Mouse (Mus musculus) hindbrain, embryonic 14.5 days (tissue): ENCODE data around the gene Vmn1r191. TPM values are rescaled to one million over a fixed set of nuclear protein-coding genes. Genes with fewer than 3 reads are reported as not detected.
"Not testable (repeated sequence)": the region's sequence is repeated elsewhere in the genome, so short reads cannot be mapped to it uniquely, and the experiment has no call there.

Experiments used
- ATAC-seq: fragments of 200-750 bp; cut with Nextera tagmentation; 2 replicates; pipeline ENCODE4 v1.8.0; 2017; ENCODE audit warnings: moderate number of reproducible peaks, mild to moderate bottlenecking, moderate TSS enrichment, moderate library complexity; ENCODE audit not compliant: low FRiP score
- DNase-seq: peaks from one replicate; pipeline ENCODE4 v3.0.0-alpha.2; 2015; ENCODE audit warnings: low spot score
- H3K27ac ChIP-seq: fragments of 300-500 bp; sonication (generic); 2 replicates; pipeline ENCODE4 v1.5.1; 2014; ENCODE audit warnings: mild to moderate bottlenecking, moderate library complexity
- H3K27me3 ChIP-seq: fragments of 300-500 bp; sonication (generic); 2 replicates; pipeline ENCODE4 v1.6.1; 2014; ENCODE audit warnings: mild to moderate bottlenecking, low read length, mixed read lengths; ENCODE audit not compliant: control insufficient read depth, insufficient read depth
- H3K36me3 ChIP-seq: fragments of 300-500 bp; sonication (generic); replicated peaks from 2 replicates; pipeline ENCODE4 v1.6.1; 2014; ENCODE audit not compliant: control insufficient read depth, insufficient read depth
- H3K4me1 ChIP-seq: fragments of 300-500 bp; sonication (generic); replicated peaks from 2 replicates; pipeline ENCODE4 v1.6.1; 2014; ENCODE audit warnings: antibody characterized with exemption, low read length, mixed read lengths; ENCODE audit not compliant: control insufficient read depth, insufficient read depth
- H3K4me2 ChIP-seq: fragments of 300-500 bp; sonication (generic); replicated peaks from 2 replicates; pipeline ENCODE4 v1.6.1; 2014; ENCODE audit warnings: mild to moderate bottlenecking, moderate library complexity
- H3K4me3 ChIP-seq: fragments of 300-500 bp; sonication (generic); replicated peaks from 2 replicates; pipeline ENCODE4 v1.5.1; 2014; ENCODE audit warnings: mild to moderate bottlenecking, low read length
- H3K9ac ChIP-seq: fragments of 300-500 bp; sonication (generic); 2 replicates; pipeline ENCODE4 v1.6.1; 2014
- H3K9me3 ChIP-seq: fragments of 300-500 bp; sonication (generic); 2 replicates; pipeline ENCODE4 v1.6.1; 2016; ENCODE audit warnings: low read length; ENCODE audit not compliant: control insufficient read depth
- whole genome bisulfite sequencing: fragments of 180-500 bp; shearing (Covaris S2); extraction: QIAGEN DNeasy Blood & Tissue Kit; methylation state at CpG from one replicate; pipeline ENCODE4 v1.1.7; 2014; 5-methylcytosine and 5-hydroxymethylcytosine counted together
- polyA plus RNA-seq: library from polyadenylated mRNA; unstranded; fragments of >200 nt; fragmentation: Nextera tagmentation; extraction: Ambion mirVana; gene quantifications from 2 replicates; pipeline ENCODE4 v1.2.1, GENCODE M21; 2014

The Vmn1r191 gene
- polyA plus RNA-seq = not detected in 2 replicates

- H3K9ac ChIP-seq = no peak within 1 kb of the TSS
- no peaks in the 10 kb centered on the region for H3K27me3 ChIP-seq
- no peaks in the 10 kb centered on the region for H3K4me1 ChIP-seq
- DNase-seq (no peak), ATAC-seq (no peak)
- no peaks in the 10 kb centered on the region for H3K36me3 ChIP-seq
- H3K4me2 ChIP-seq = no peak within 1 kb of the TSS
- no peak within 1 kb of the TSS for H3K4me3 ChIP-seq
- H3K9me3 ChIP-seq = no peaks in the 10 kb centered on the region
- WGBS = no CpG with 5 or more reads among the region's 1 CpGs
- H3K27ac ChIP-seq = no peak within 1 kb of the TSS
Observed at GRCm38 (mm10) chr13:22183869-22184268, at the start of gene Vmn1r191. Gene Vmn1r191, minus strand, starts transcription at chr13:22183969.

GRCm38 (mm10) chr13:22223060-22223459 lies 39.3 kb upstream of the Vmn1r191 start, which contains the start of gene Vmn1r193:
Gene Vmn1r193, minus strand, starts transcription at chr13:22223160.
- DNase-seq, H3K9ac ChIP-seq, H3K36me3 ChIP-seq, H3K4me3 ChIP-seq, H3K27ac ChIP-seq, H3K27me3 ChIP-seq, H3K9me3 ChIP-seq, H3K4me2 ChIP-seq, ATAC-seq, H3K4me1 ChIP-seq: not testable (repeated sequence)
- WGBS = 74% methylated on average over 1 of the region's 1 CpGs

DNA sequence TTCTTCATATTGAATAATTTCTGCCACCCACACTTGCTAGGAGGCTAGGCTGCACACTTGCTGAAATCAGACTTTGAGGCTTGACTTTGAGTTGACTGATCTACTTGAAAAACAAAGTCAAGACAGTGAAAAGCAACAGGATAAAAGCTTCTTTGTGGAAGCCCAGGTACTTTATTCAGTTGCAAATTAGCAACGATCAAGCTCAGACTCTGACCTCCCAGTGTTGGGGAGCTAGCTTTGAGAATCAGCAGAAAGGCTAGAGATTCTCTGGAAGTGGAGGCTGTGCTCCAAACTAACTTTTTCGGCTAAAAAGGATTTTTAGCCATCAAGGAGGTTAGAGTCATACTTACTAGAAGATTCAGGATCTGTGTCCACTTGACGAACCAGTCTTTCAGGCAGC lies 9.0 kb upstream of the Vmn1r191 start:
- WGBS = 60% methylated on average over 3 of the region's 3 CpGs
- not testable (repeated sequence) for ATAC-seq

DNA sequence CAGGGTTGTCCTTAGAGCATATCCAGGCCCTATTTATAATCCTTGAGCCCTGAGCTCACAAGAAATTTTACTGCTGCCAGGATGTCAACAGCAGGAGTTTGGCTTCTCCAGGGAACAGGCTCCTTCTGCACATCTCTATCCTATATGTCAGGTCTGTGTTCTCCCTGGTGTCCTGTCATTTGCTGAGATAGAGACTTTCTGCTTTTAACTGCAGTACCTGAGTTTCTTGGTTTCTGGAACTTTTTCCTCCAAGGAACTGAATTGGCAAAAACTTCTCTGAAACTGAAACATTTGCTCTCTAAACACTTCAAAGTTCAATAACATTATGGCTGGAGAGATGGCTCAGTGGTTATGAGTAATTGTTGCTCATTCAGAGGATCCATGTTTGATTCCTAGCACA lies 7.3 kb upstream of the Vmn1r191 start, which contains the start of gene Vmn1r192:
Vmn1r192 (minus strand) TSS at position 101 of the 400 bp plus-strand sequence.
- ATAC-seq (no peak), DNase-seq (no peak)
- Histone ChIP-seq H3K9ac (no peak within 1 kb of the TSS), H3K36me3 (no peaks in the 10 kb centered on the region), H3K4me3 (no peak within 1 kb of the TSS), H3K9me3 (no peaks in the 10 kb centered on the region), H3K4me1 (no peaks in the 10 kb centered on the region), H3K4me2 (no peak within 1 kb of the TSS), H3K27ac (no peak within 1 kb of the TSS), H3K27me3 (no peaks in the 10 kb centered on the region)

More for the DNA sequence above, 9.0 kb upstream of the Vmn1r191 start:
- not testable (repeated sequence) for H3K9ac ChIP-seq, H3K4me1 ChIP-seq, H3K4me3 ChIP-seq, H3K4me2 ChIP-seq, H3K36me3 ChIP-seq, H3K27me3 ChIP-seq, H3K27ac ChIP-seq, DNase-seq, H3K9me3 ChIP-seq

DNA sequence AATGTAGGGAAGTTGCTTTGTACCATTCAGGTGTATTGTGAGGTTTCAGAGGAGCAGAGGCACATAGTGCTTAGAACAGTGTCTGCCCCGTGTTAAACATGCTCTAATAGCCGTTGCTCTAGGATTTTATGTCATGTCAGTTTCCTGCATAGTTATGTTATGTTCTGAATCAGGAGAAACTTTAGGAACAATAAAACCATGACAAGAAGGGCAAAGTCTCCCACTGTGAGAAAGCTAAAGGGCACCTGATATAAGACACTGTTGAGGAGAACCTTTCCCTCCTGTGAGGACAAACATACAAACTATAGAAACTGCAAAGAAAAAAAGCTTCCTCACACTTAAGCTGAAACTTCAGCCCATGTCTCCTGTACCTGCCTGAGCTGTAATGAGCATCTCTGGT lies 6.6 kb upstream of the Vmn1r191 start:
- H3K9ac ChIP-seq = no peak overlapping the region
- DNase-seq (no peak), ATAC-seq (no peak)
- 72% methylated on average over 2 of the region's 2 CpGs for WGBS
- no peaks in the 10 kb centered on the region for H3K27me3 ChIP-seq
- no peak overlapping the region for H3K4me3 ChIP-seq
- H3K4me1 ChIP-seq = no peaks in the 10 kb centered on the region
- no peaks in the 10 kb centered on the region for H3K9me3 ChIP-seq
- H3K4me2 ChIP-seq = no peak overlapping the region
- no peak overlapping the region for H3K27ac ChIP-seq
- no peaks in the 10 kb centered on the region for H3K36me3 ChIP-seq

GRCm38 (mm10) chr13:22189313-22189712 lies 5.5 kb upstream of the Vmn1r191 start:
- no peaks in the 10 kb centered on the region for H3K36me3 ChIP-seq
- ATAC-seq (no peak), DNase-seq (no peak)
- no peaks in the 10 kb centered on the region for H3K27me3 ChIP-seq
- no peak overlapping the region for H3K9ac ChIP-seq
- 98% methylated on average over 2 of the region's 2 CpGs for WGBS
- H3K4me1 ChIP-seq = no peaks in the 10 kb centered on the region
- no peak overlapping the region for H3K4me3 ChIP-seq
- H3K27ac ChIP-seq = no peak overlapping the region
- no peaks in the 10 kb centered on the region for H3K9me3 ChIP-seq
- no peak overlapping the region for H3K4me2 ChIP-seq

DNA sequence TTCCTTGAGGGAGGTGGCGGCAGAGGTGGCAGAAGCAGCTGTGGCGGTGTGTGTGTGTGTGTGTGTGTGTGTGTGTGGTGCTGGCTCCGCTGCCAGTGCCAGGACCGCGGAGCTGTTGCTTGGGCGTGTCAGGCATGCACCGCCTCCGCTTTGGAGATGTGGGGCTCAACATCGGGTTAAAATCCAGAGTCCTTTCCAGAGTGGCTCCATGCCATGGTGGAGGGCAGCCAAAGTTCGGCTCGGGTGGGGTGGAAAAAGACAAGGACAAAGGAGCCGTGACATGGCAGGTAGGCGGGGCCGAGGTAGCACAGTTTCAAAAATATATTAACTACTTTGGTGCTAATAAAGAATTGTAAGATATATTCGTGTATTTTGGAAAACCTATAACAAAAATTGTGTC lies 15.4 kb downstream of the Vmn1r191 start:
- H3K27me3 ChIP-seq = no peaks in the 10 kb centered on the region
- H3K36me3 ChIP-seq = no peaks in the 10 kb centered on the region
- 93% methylated on average over 15 of the region's 15 CpGs for WGBS
- H3K4me3 ChIP-seq = no peak overlapping the region
- no peak for ATAC-seq
- no peak overlapping the region for H3K4me2 ChIP-seq
- H3K27ac ChIP-seq = no peak overlapping the region
- H3K4me1 ChIP-seq = no peaks in the 10 kb centered on the region
- H3K9me3 ChIP-seq = peaks cover 6% of the 10 kb centered on the region; the same call in 1 of the 2 replicates
- H3K9ac ChIP-seq = no peak overlapping the region
- no peak for DNase-seq

DNA sequence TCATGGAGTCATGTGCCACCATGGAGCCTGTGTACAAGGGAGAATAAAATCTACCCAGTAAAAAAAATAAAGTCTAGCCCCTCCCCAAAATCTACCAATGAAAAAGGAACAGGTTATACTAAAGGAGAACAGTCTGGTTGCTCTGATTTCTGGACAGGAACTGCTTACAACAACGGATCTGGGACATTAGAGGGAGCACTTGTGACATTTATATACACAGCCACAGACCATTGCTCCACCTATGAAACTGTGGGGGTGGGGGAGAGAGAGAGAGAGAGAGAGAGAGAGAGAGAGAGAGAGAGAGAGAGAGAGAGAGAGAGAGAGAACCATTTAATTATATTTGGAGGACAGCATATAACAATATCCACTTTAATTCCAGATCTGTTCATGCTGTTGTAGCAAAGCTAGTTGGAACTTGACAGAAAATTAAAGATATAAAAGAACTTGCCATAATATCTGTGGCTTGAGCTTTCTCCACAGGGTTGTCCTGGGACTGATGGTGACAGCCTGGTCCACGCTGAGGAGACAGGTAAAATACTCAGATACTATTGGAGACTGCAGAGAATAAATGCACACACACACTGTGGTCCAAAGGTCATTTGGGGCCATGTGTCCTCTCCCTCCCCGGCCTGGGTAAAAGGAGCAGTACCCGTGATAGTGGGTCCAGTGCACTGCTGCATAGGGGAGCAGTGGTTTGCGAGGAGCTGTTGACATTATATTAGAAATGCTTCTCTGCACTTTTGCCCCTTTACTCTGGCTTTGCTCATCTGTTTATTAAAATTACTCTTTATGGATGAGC lies 47.1 kb downstream of the Vmn1r191 start:
- not testable (repeated sequence) for ATAC-seq, H3K4me1 ChIP-seq, H3K4me2 ChIP-seq, H3K9me3 ChIP-seq, H3K36me3 ChIP-seq, DNase-seq, H3K9ac ChIP-seq, H3K27ac ChIP-seq, H3K4me3 ChIP-seq, H3K27me3 ChIP-seq
- WGBS = 77% methylated on average over 5 of the region's 5 CpGs
